Mouse (Mus musculus): ENCODE data around the gene BC004004. TPM values are rescaled to one million over a fixed set of nuclear protein-coding genes. Genes with fewer than 3 reads are reported as not detected.

BC004004 gene
- polyA plus RNA-seq, 1 experiment from 2014 or later = 62.8 TPM

- Histone ChIP-seq H3K36me3 (no peaks in the 10 kb centered on the region), H3K4me3 (no peak overlapping the region), H3K27ac (replicated peaks) (0 out of 2 replicates have a peak overlapping the region, but pooled peaks have one; percentile 50), H3K27me3 (ENCODE audit: low read depth, poor library complexity, severe bottlenecking) (peaks cover 58% of the 10 kb centered on the region), H3K9me3 (replicated peaks) (no peaks in the 10 kb centered on the region), H3K4me1 (peaks cover 48% of the 10 kb centered on the region)
- DNase-seq (ENCODE audit: low spot score) = no peak
- WGBS = 92% methylated on average over 7 of the region's 7 CpGs
Measured at GRCm38 (mm10) chr17:29319476-29319875, 50.9 kb downstream of the BC004004 start.

GRCm38 (mm10) chr17:29319881-29320639 lies 51.5 kb downstream of the BC004004 start:
- no peak overlapping the region for H3K4me3 ChIP-seq
- H3K27me3 ChIP-seq (ENCODE audit: low read depth, poor library complexity, severe bottlenecking) = peaks cover 62% of the 10 kb centered on the region
- 72% methylated on average over 8 of the region's 8 CpGs for WGBS
- no peaks in the 10 kb centered on the region for H3K9me3 ChIP-seq (replicated peaks)
- no peak overlapping the region for H3K27ac ChIP-seq (replicated peaks)
- no peaks in the 10 kb centered on the region for H3K36me3 ChIP-seq
- no peak for DNase-seq (ENCODE audit: low spot score)
- H3K4me1 ChIP-seq = peaks cover 46% of the 10 kb centered on the region

- H3K4me1 ChIP-seq = peaks cover 42% of the 10 kb centered on the region
- peak overlapping the region; percentile 37 for H3K4me3 ChIP-seq
- peak; percentile 40 for DNase-seq (ENCODE audit: low spot score)
- 10% methylated on average over 41 of the region's 41 CpGs for WGBS
- peak overlapping the region; percentile 55; the same call in 1 of the 2 replicates for H3K27ac ChIP-seq (replicated peaks)
- no peaks in the 10 kb centered on the region for H3K9me3 ChIP-seq (replicated peaks)
- peaks cover 76% of the 10 kb centered on the region for H3K27me3 ChIP-seq (ENCODE audit: low read depth, poor library complexity, severe bottlenecking)
- H3K36me3 ChIP-seq = no peaks in the 10 kb centered on the region
Measured at GRCm38 (mm10) chr17:29321765-29322602, 53.4 kb downstream of the BC004004 start.

GRCm38 (mm10) chr17:29322603-29322962 lies 54.0 kb downstream of the BC004004 start:
- H3K27me3 ChIP-seq (ENCODE audit: low read depth, poor library complexity, severe bottlenecking) = peaks cover 82% of the 10 kb centered on the region
- H3K4me3 ChIP-seq = peak overlapping the region; percentile 37
- peak overlapping the region; percentile 55; the same call in 1 of the 2 replicates for H3K27ac ChIP-seq (replicated peaks)
- H3K9me3 ChIP-seq (replicated peaks) = no peaks in the 10 kb centered on the region
- peaks cover 47% of the 10 kb centered on the region for H3K4me1 ChIP-seq
- WGBS = 10% methylated on average over 18 of the region's 18 CpGs
- no peaks in the 10 kb centered on the region for H3K36me3 ChIP-seq
- DNase-seq (ENCODE audit: low spot score) = no peak

- Histone ChIP-seq H3K4me3 (no peak overlapping the region), H3K27ac (replicated peaks) (no peak overlapping the region), H3K36me3 (no peaks in the 10 kb centered on the region), H3K9me3 (replicated peaks) (no peaks in the 10 kb centered on the region), H3K27me3 (ENCODE audit: low read depth, poor library complexity, severe bottlenecking) (peaks cover 92% of the 10 kb centered on the region), H3K4me1 (peaks cover 53% of the 10 kb centered on the region)
- no peak for DNase-seq (ENCODE audit: low spot score)
- 93% methylated on average over 3 of the region's 3 CpGs for WGBS
Measured at GRCm38 (mm10) chr17:29323625-29324024, 55.0 kb downstream of the BC004004 start.

GRCm38 (mm10) chr17:29325831-29326230 lies 57.2 kb downstream of the BC004004 start:
- Histone ChIP-seq H3K36me3 (peaks cover 10% of the 10 kb centered on the region), H3K4me1 (peaks cover 49% of the 10 kb centered on the region), H3K27me3 (ENCODE audit: low read depth, poor library complexity, severe bottlenecking) (peaks cover 72% of the 10 kb centered on the region), H3K27ac (replicated peaks) (peak overlapping the region; percentile 85), H3K9me3 (replicated peaks) (no peaks in the 10 kb centered on the region), H3K4me3 (peak overlapping the region; percentile 52)
- 47% methylated on average over 13 of the region's 13 CpGs for WGBS
- no peak for DNase-seq (ENCODE audit: low spot score)

GRCm38 (mm10) chr17:29326531-29327529 lies 58.2 kb downstream of the BC004004 start:
- DNase-seq (ENCODE audit: low spot score) = peak; percentile 76
- Histone ChIP-seq H3K4me1 (peaks cover 55% of the 10 kb centered on the region), H3K27me3 (ENCODE audit: low read depth, poor library complexity, severe bottlenecking) (peaks cover 62% of the 10 kb centered on the region), H3K27ac (replicated peaks) (peak overlapping the region; percentile 85), H3K36me3 (peaks cover 20% of the 10 kb centered on the region), H3K9me3 (replicated peaks) (no peaks in the 10 kb centered on the region), H3K4me3 (peak overlapping the region; percentile 52)
- WGBS = 9% methylated on average over 52 of the region's 52 CpGs

- peak overlapping the region; percentile 85 for H3K27ac ChIP-seq (replicated peaks)
- peaks cover 52% of the 10 kb centered on the region for H3K4me1 ChIP-seq
- peak overlapping the region; percentile 52 for H3K4me3 ChIP-seq
- H3K9me3 ChIP-seq (replicated peaks) = no peaks in the 10 kb centered on the region
- peaks cover 29% of the 10 kb centered on the region for H3K36me3 ChIP-seq
- WGBS = 79% methylated on average over 9 of the region's 9 CpGs
- H3K27me3 ChIP-seq (ENCODE audit: low read depth, poor library complexity, severe bottlenecking) = peaks cover 53% of the 10 kb centered on the region
- DNase-seq (ENCODE audit: low spot score) = no peak
Measured at GRCm38 (mm10) chr17:29327691-29328090, 59.1 kb downstream of the BC004004 start.

GRCm38 (mm10) chr17:29330221-29330620 lies 61.6 kb downstream of the BC004004 start:
- Histone ChIP-seq H3K4me1 (peaks cover 52% of the 10 kb centered on the region), H3K4me3 (no peak overlapping the region), H3K27ac (replicated peaks) (0 out of 2 replicates have a peak overlapping the region, but pooled peaks have one; percentile 13), H3K27me3 (ENCODE audit: low read depth, poor library complexity, severe bottlenecking) (peaks cover 32% of the 10 kb centered on the region), H3K36me3 (peaks cover 50% of the 10 kb centered on the region), H3K9me3 (replicated peaks) (no peaks in the 10 kb centered on the region)
- no peak for DNase-seq (ENCODE audit: low spot score)
- WGBS = 82% methylated on average over 3 of the region's 3 CpGs

- peak overlapping the region; percentile 13; the same call in 1 of the 2 replicates for H3K27ac ChIP-seq (replicated peaks)
- H3K36me3 ChIP-seq = peaks cover 56% of the 10 kb centered on the region
- peaks cover 48% of the 10 kb centered on the region for H3K4me1 ChIP-seq
- no peak overlapping the region for H3K4me3 ChIP-seq
- H3K9me3 ChIP-seq (replicated peaks) = no peaks in the 10 kb centered on the region
- DNase-seq (ENCODE audit: low spot score) = no peak
- WGBS = 24% methylated on average over 5 of the region's 5 CpGs
- H3K27me3 ChIP-seq (ENCODE audit: low read depth, poor library complexity, severe bottlenecking) = peaks cover 28% of the 10 kb centered on the region
Measured at GRCm38 (mm10) chr17:29330671-29331410, 62.3 kb downstream of the BC004004 start.

- Histone ChIP-seq H3K36me3 (peaks cover 70% of the 10 kb centered on the region), H3K4me3 (no peak overlapping the region), H3K27ac (replicated peaks) (no peak overlapping the region), H3K4me1 (peaks cover 34% of the 10 kb centered on the region), H3K9me3 (replicated peaks) (no peaks in the 10 kb centered on the region), H3K27me3 (ENCODE audit: low read depth, poor library complexity, severe bottlenecking) (peaks cover 15% of the 10 kb centered on the region)
- 94% methylated on average over 4 of the region's 4 CpGs for WGBS
- no peak for DNase-seq (ENCODE audit: low spot score)
Measured at GRCm38 (mm10) chr17:29332186-29332685, 63.6 kb downstream of the BC004004 start.

Data from midbrain, embryonic 10.5 days (tissue).